Mouse (Mus musculus) ES-Bruce4 (cell line): ENCODE measurements around the gene Slit2.

Source experiments
- CTCF ChIP-seq: IDR thresholded peaks from one replicate; pipeline ENCODE4 v1.8.1; 2011; ENCODE audit warnings: low read depth, low read length
- POLR2A ChIP-seq: IDR thresholded peaks from one replicate; pipeline ENCODE4 v1.8.1; 2011; ENCODE audit warnings: low read length; ENCODE audit not compliant: insufficient read depth

GRCm38 (mm10) chr5:48034875-48035274 is 51.9 kb downstream of the Slit2 start:
- TF ChIP-seq POLR2A = no peak
- TF ChIP-seq CTCF = no peak
